ENCODE assay signal across 9 mouse cellular contexts in genomic region chr10:60407831-60408230, GRCm38 (mm10). TPM values are rescaled to one million over a fixed set of nuclear protein-coding genes. Genes with fewer than 3 reads are reported as not detected.
DNase-seq lines count a peak whose midpoint lies in the region; ATAC-seq and TF ChIP-seq lines count a peak whose summit lies in the region.
"Had no signal": no experiment of that assay in that cellular context is flagged by ENCODE, and none has a peak within 500 bp of the region (broad histone marks: within the 10 kb centered on the region; RNA-seq: fewer than 3 reads in every experiment).

No protein-coding gene starts in this region.

- H3K27me3 ChIP-seq in heart, embryonic 12.5 days (replicated peaks), result peaks cover 57% of the 10 kb centered on the region
- H3K27me3 ChIP-seq in kidney, adult 2 months (replicated peaks; ENCODE audit: control insufficient read depth, insufficient read depth, low read length), result no peaks in the 10 kb centered on the region
- no peaks in the 10 kb centered on the region for H3K27me3 ChIP-seq in limb, embryonic 11.5 days (ENCODE audit: control insufficient read depth, insufficient read depth, low read length)
- H3K27me3 ChIP-seq in midbrain, postnatal 0 days (ENCODE audit: insufficient read depth, low read length), result no peaks in the 10 kb centered on the region; the same call in 1 of the 2 replicates

- no peak overlapping the region for H3K4me3 ChIP-seq in heart, embryonic 12.5 days
- H3K4me3 ChIP-seq in kidney, adult 2 months (ENCODE audit: insufficient read depth, low read depth, low read length), result no peak overlapping the region
- no peak overlapping the region for H3K4me3 ChIP-seq in limb, embryonic 11.5 days (ENCODE audit: low read depth, low read length)
- no peak overlapping the region for H3K4me3 ChIP-seq in midbrain, postnatal 0 days (ENCODE audit: low read depth, low read length)

- no peak for ATAC-seq in heart, embryonic 12.5 days (ENCODE audit: insufficient number of reproducible peaks, low FRiP score)
- ATAC-seq in limb, embryonic 11.5 days (ENCODE audit: insufficient number of reproducible peaks, low FRiP score, low TSS enrichment, low read depth), result no peak
- 0 out of 2 replicates have a peak, but pooled peaks have one; percentile 13 for ATAC-seq in midbrain, postnatal 0 days (ENCODE audit: low FRiP score)
- ATAC-seq: Patski had no signal

- no peak for TF ChIP-seq POLR2A in kidney, adult 2 months (IDR thresholded peaks at IDR 0.05; ENCODE audit: low read depth, low read length)

- no peaks in the 10 kb centered on the region for H3K36me3 ChIP-seq in heart, embryonic 12.5 days
- H3K36me3 ChIP-seq in kidney, adult 2 months (ENCODE audit: control insufficient read depth, insufficient read depth, low read length), result no peaks in the 10 kb centered on the region
- no peaks in the 10 kb centered on the region for H3K36me3 ChIP-seq in limb, embryonic 11.5 days (ENCODE audit: control insufficient read depth, insufficient read depth, low read length)
- no peaks in the 10 kb centered on the region for H3K36me3 ChIP-seq in midbrain, postnatal 0 days (ENCODE audit: insufficient read depth, low read length)

- no peaks in the 10 kb centered on the region for H3K9me3 ChIP-seq in heart, embryonic 12.5 days (replicated peaks)
- no peaks in the 10 kb centered on the region for H3K9me3 ChIP-seq in limb, embryonic 11.5 days (ENCODE audit: control insufficient read depth, low read length)
- H3K9me3 ChIP-seq in midbrain, postnatal 0 days (ENCODE audit: low read length), result no peaks in the 10 kb centered on the region

- H3K27ac ChIP-seq in heart, embryonic 12.5 days (ENCODE audit: poor library complexity, severe bottlenecking), result no peak overlapping the region
- H3K27ac ChIP-seq in kidney, adult 2 months (ENCODE audit: insufficient read depth, low read depth, low read length), result no peak overlapping the region
- no peak overlapping the region for H3K27ac ChIP-seq in limb, embryonic 11.5 days (replicated peaks; ENCODE audit: low read depth, low read length)
- H3K27ac ChIP-seq in midbrain, postnatal 0 days (ENCODE audit: low read depth, low read length), result no peak overlapping the region

- DNase-seq in heart, adult 18-20 months, result peak; percentile 44 to 83
- DNase-seq in cerebellum, adult 9-11 months, result peak; percentile 29
- peak; percentile 52 to 65 for DNase-seq in frontal cortex, postnatal 25 days (ENCODE audit: low spot score in 2 of 2)
- peak; percentile 58 for DNase-seq in kidney, adult 2 months
- DNase-seq in limb, embryonic 11.5 days (ENCODE audit: low spot score), result peak; percentile 85
- DNase-seq in midbrain, postnatal 0 days (ENCODE audit: low spot score), result peak; percentile 65
- DNase-seq in spleen, postnatal 36 days (ENCODE audit: low spot score in 2 of 2), result peak; percentile 52 to 56

- H3K4me2 ChIP-seq in heart, embryonic 12.5 days, result no peak overlapping the region
- H3K4me2 ChIP-seq in limb, embryonic 11.5 days (ENCODE audit: low read depth, severe bottlenecking), result no peak overlapping the region
- H3K4me2 ChIP-seq in midbrain, postnatal 0 days (ENCODE audit: low read depth, low read length, poor library complexity, severe bottlenecking), result no peak overlapping the region

- H3K9ac ChIP-seq in heart, embryonic 12.5 days, result no peak overlapping the region
- H3K9ac ChIP-seq in limb, embryonic 11.5 days (ENCODE audit: low read length), result no peak overlapping the region
- no peak overlapping the region for H3K9ac ChIP-seq in midbrain, postnatal 0 days (replicated peaks; ENCODE audit: low read length, poor library complexity, severe bottlenecking)

- no peaks in the 10 kb centered on the region; the same call in 1 of the 2 replicates for H3K4me1 ChIP-seq in heart, embryonic 12.5 days (replicated peaks)
- no peaks in the 10 kb centered on the region for H3K4me1 ChIP-seq in kidney, adult 2 months (ENCODE audit: control insufficient read depth, insufficient read depth, low read length)
- no peaks in the 10 kb centered on the region for H3K4me1 ChIP-seq in limb, embryonic 11.5 days (ENCODE audit: control insufficient read depth, insufficient read depth, low read length)
- H3K4me1 ChIP-seq in midbrain, postnatal 0 days (ENCODE audit: insufficient read depth, low read length), result no peaks in the 10 kb centered on the region

- 3% methylated on average over 5 of the region's 5 CpGs for WGBS in heart, embryonic 12.5 days
- whole genome bisulfite sequencing in kidney, adult 2 months, result 3% methylated on average over 5 of the region's 5 CpGs
- WGBS in limb, embryonic 11.5 days, result 4% methylated on average over 5 of the region's 5 CpGs
- 3% methylated on average over 5 of the region's 5 CpGs for WGBS in midbrain, postnatal 0 days

- TF ChIP-seq CTCF in kidney, adult 2 months (conservative IDR thresholded peaks at IDR 0.05; ENCODE audit: insufficient read depth, insufficient read length, low read depth, low read length), result peak; percentile 94
- TF ChIP-seq CTCF in midbrain, postnatal 0 days (IDR thresholded peaks at IDR 0.05), result peak; percentile 100

RNA-seq across cellular contexts. Expression of gene Gm17455, which starts 8.3 kb away (rescaled TPM):
- total RNA-seq in heart, adult 18-20 months (2021), result not detected
- 0.20 and 0.31 TPM in 2 replicates for polyA plus RNA-seq in heart, embryonic 12.5 days (2016; fragmentation: Nextera tagmentation; extraction: Ambion mirVana)
- not detected in 2 replicates for polyA plus RNA-seq in kidney, adult 2 months (2012; rRNA removed)
- polyA plus RNA-seq in limb, embryonic 11.5 days (2014; fragmentation: Nextera tagmentation; extraction: Ambion mirVana), result 1.5 and 2.0 TPM in 2 replicates
- total RNA-seq in midbrain, postnatal 0 days (2014; rRNA removed), result 0.93 and 1.9 TPM in 2 replicates
- polyA plus RNA-seq in midbrain, postnatal 0 days (2015; fragmentation: Nextera tagmentation; extraction: Ambion mirVana), result 6.9 and 12.5 TPM in 2 replicates
- polyA plus RNA-seq: Patski had no signal

Comparison
In these comparisons a context has a peak if more than half of its experiments do, and no peak if none do; other contexts are left out.
1. DNase-seq: peak in every context shown above with its lines; median percentile 85 in limb, embryonic 11.5 days; 65 in midbrain, postnatal 0 days; 64 in heart, adult 18-20 months; 58 in frontal cortex, postnatal 25 days; 58 in kidney, adult 2 months; 54 in spleen, postnatal 36 days; 29 in cerebellum, adult 9-11 months.